Mouse (Mus musculus) liver, postnatal 0 days (tissue): ENCODE data around the gene Wbp1l.

ENCODE experiments used
- CTCF ChIP-seq: sonication (generic); IDR thresholded peaks from 2 replicates; pipeline ENCODE4 v1.5.1; 2016; ENCODE audit warnings: antibody characterized with exemption, low read depth
- EP300 ChIP-seq: IDR thresholded peaks from 2 replicates; pipeline ENCODE4 v1.6.1; 2016; ENCODE audit warnings: antibody characterized with exemption, low read depth, mild to moderate bottlenecking

GRCm38 (mm10) chr19:46562132-46562531 is 36.8 kb upstream of the Wbp1l start:
- TF ChIP-seq CTCF = peak; percentile 86
- TF ChIP-seq EP300 = no peak
